Mouse (Mus musculus) lung, adult 2 months (tissue): ENCODE results near the gene Hspb1.

Experiments
- CTCF ChIP-seq: fragments of 200-500 bp; IDR thresholded peaks from 2 replicates; pipeline ENCODE4 v1.5.1; 2011; ENCODE audit warnings: mild to moderate bottlenecking, low read length, control low read depth; ENCODE audit not compliant: insufficient read depth
- POLR2A ChIP-seq: fragments of 200-500 bp; IDR thresholded peaks from 2 replicates; pipeline ENCODE4 v1.6.1; 2011; ENCODE audit warnings: low read depth, mild to moderate bottlenecking, control low read depth, low read length, borderline replicate concordance; ENCODE audit errors: extremely low read depth

DNA sequence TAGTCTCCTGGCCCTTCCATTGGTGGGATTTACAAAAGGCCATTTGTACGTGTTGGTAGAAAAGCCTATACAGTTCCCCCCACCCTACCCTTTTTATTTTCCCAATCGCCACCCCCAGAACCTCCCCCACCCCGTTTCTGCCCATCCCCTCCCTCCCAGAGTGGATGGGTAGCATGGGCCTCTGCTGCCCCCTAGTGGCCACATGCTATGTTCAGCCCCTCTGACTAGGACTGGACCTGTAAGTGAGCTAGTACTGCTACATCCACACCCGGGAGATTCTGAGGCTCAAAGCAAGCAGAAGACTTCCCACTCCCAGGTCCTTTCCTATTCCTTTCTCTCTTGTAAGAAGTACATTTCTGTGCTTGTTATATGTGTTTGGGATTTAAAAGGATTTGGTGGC lies 32.6 kb upstream of the Hspb1 start:
- TF ChIP-seq CTCF (peak; percentile 84), POLR2A (no peak)
